Mouse (Mus musculus) lung, adult 2 months (tissue): ENCODE measurements around the gene H60b. TPM values are rescaled to one million over a fixed set of nuclear protein-coding genes. Genes with fewer than 3 reads are reported as not detected.
"Not testable (repeated sequence)": the region's sequence is repeated elsewhere in the genome, so short reads cannot be mapped to it uniquely, and the experiment has no call there.

Experiments used
- DNase-seq: peaks from one replicate; pipeline ENCODE4 v3.0.0; 2022
- H3K4me1 ChIP-seq: fragments of 200-500 bp; 2 replicates; pipeline ENCODE4 v1.6.1; 2011; ENCODE audit warnings: low read length; ENCODE audit not compliant: control insufficient read depth, insufficient read depth
- H3K4me3 ChIP-seq: fragments of 200-500 bp; replicated peaks from 2 replicates; pipeline ENCODE3; 2011; ENCODE audit warnings: low read depth, mild to moderate bottlenecking, control low read depth, low read length; ENCODE audit errors: extremely low read depth
- CTCF ChIP-seq: fragments of 200-500 bp; IDR thresholded peaks from 2 replicates; pipeline ENCODE4 v1.5.1; 2011; ENCODE audit warnings: mild to moderate bottlenecking, low read length, control low read depth; ENCODE audit not compliant: insufficient read depth
- POLR2A ChIP-seq: fragments of 200-500 bp; IDR thresholded peaks from 2 replicates; pipeline ENCODE4 v1.6.1; 2011; ENCODE audit warnings: low read depth, mild to moderate bottlenecking, control low read depth, low read length, borderline replicate concordance; ENCODE audit errors: extremely low read depth
- WGBS: fragments of 180-500 bp; shearing (Covaris S2); methylation state at CpG from one replicate; pipeline ENCODE4 v1.1.7; 2018; 5-methylcytosine and 5-hydroxymethylcytosine counted together
- polyA plus RNA-seq: library from polyadenylated mRNA; depleted of rRNA; stranded (reverse); fragments of >200 nt; gene quantifications from 2 replicates; pipeline ENCODE4 v1.2.3, GENCODE M21; 2012; rRNA removed

Gene H60b
- not detected in 2 replicates for polyA plus RNA-seq

- not testable (repeated sequence) for H3K4me1 ChIP-seq, H3K4me3 ChIP-seq
- 2% methylated on average over 48 of the region's 48 CpGs for WGBS
- DNase-seq = peak; percentile 60
Observed at GRCm38 (mm10) chr10:22158310-22158999, at the start of gene H60b, which contains the start of gene Raet1e. Gene H60b (plus strand): TSS chr10:22158586. Gene Raet1e (plus strand): TSS chr10:22158569.

- peak; percentile 81 for DNase-seq
- no peaks in the 10 kb centered on the region for H3K4me1 ChIP-seq
- no peak overlapping the region for H3K4me3 ChIP-seq
- no peak for TF ChIP-seq POLR2A
- TF ChIP-seq CTCF = peak; percentile 63
- WGBS = 4% methylated on average over 19 of the region's 19 CpGs
Observed at GRCm38 (mm10) chr10:22140665-22141280, 17.6 kb upstream of the H60b start.

- not testable (repeated sequence) for H3K4me1 ChIP-seq, DNase-seq, H3K4me3 ChIP-seq
- WGBS = 79% methylated on average over 1 of the region's 1 CpGs
Observed at GRCm38 (mm10) chr10:22142194-22142593, 16.2 kb upstream of the H60b start.

GRCm38 (mm10) chr10:22142926-22143325, 15.5 kb upstream of the H60b start:
- no peaks in the 10 kb centered on the region for H3K4me1 ChIP-seq
- WGBS = 70% methylated on average over 5 of the region's 5 CpGs
- no peak for DNase-seq
- TF ChIP-seq POLR2A = no peak
- no peak for TF ChIP-seq CTCF
- no peak overlapping the region for H3K4me3 ChIP-seq

GRCm38 (mm10) chr10:22148441-22149072, 9.8 kb upstream of the H60b start:
- WGBS = under 1% methylated on average over 50 of the region's 50 CpGs
- no peaks in the 10 kb centered on the region; the same call in 1 of the 2 replicates for H3K4me1 ChIP-seq
- peak overlapping the region; percentile 95 for H3K4me3 ChIP-seq
- TF ChIP-seq CTCF (peak; percentile 27; the same call in 1 of the 2 replicates), POLR2A (peak; percentile 54; the same call in 1 of the 2 replicates)
- DNase-seq = peak; percentile 85

- TF ChIP-seq CTCF (no peak), POLR2A (no peak)
- under 1% methylated on average over 37 of the region's 37 CpGs for WGBS
- no peaks in the 10 kb centered on the region; the same call in 1 of the 2 replicates for H3K4me1 ChIP-seq
- peak within 1 kb of the TSS; percentile 95 for H3K4me3 ChIP-seq
- peak; percentile 52 for DNase-seq
Observed at GRCm38 (mm10) chr10:22149073-22149690, 9.2 kb upstream of the H60b start, which contains the start of gene E030030I06Rik. Gene E030030I06Rik (minus strand): TSS chr10:22149270.

- Histone ChIP-seq H3K4me1 (no peaks in the 10 kb centered on the region; the same call in 1 of the 2 replicates), H3K4me3 (peak overlapping the region; percentile 95)
- DNase-seq = peak; percentile 46
- under 1% methylated on average over 50 of the region's 50 CpGs for WGBS
- no peak for TF ChIP-seq CTCF
- no peak for TF ChIP-seq POLR2A
Observed at GRCm38 (mm10) chr10:22149691-22150465, 8.5 kb upstream of the H60b start.

GRCm38 (mm10) chr10:22150593-22150992, 7.8 kb upstream of the H60b start:
- TF ChIP-seq POLR2A = no peak
- TF ChIP-seq CTCF = no peak
- Histone ChIP-seq H3K4me3 (no peak overlapping the region), H3K4me1 (no peaks in the 10 kb centered on the region; the same call in 1 of the 2 replicates)
- under 1% methylated on average over 27 of the region's 27 CpGs for WGBS
- no peak for DNase-seq

- not testable (repeated sequence) for DNase-seq, H3K4me1 ChIP-seq, H3K4me3 ChIP-seq
- WGBS = 2% methylated on average over 55 of the region's 55 CpGs
Observed at GRCm38 (mm10) chr10:22151056-22151862, 7.1 kb upstream of the H60b start.

GRCm38 (mm10) chr10:22151863-22152640, 6.3 kb upstream of the H60b start:
- H3K4me3 ChIP-seq, DNase-seq, H3K4me1 ChIP-seq: not testable (repeated sequence)
- 9% methylated on average over 11 of the region's 11 CpGs for WGBS

GRCm38 (mm10) chr10:22153147-22153690, 5.2 kb upstream of the H60b start:
- H3K4me3 ChIP-seq, H3K4me1 ChIP-seq, DNase-seq: not testable (repeated sequence)
- WGBS = 14% methylated on average over 7 of the region's 7 CpGs

- H3K4me3 ChIP-seq, H3K4me1 ChIP-seq: not testable (repeated sequence)
- WGBS = 2% methylated on average over 38 of the region's 38 CpGs
- peak; percentile 44 for DNase-seq
Observed at GRCm38 (mm10) chr10:22154127-22154526, 4.3 kb upstream of the H60b start.
